Mouse (Mus musculus): ENCODE measurements around the gene Aqp9.
A peak's percentile ranks its signal among the peaks of the same experiment; 100 is the strongest.
"Not testable (repeated sequence)": the region's sequence is repeated elsewhere in the genome, so short reads cannot be mapped to it uniquely, and the experiment has no call there.

Gene Aqp9

DNA sequence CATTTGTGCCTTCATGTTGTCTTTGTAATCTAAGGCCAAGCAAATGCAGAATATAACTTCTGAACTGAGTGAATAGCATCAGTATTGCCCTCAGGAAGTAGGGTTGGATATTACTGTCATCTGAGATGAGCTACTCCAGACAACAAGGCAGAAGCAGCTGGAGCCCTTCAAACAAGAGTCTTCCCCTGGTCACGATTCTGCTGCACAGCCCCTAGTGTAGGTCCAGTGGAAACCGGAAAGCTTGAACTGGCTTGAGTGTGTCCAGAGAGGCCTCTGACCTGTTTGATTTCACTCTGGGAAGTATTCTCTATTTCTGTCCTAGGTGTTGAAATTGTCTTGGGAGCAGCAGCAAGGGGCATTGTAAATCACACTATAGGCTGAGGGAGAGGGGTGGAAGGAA lies 29.5 kb downstream of the Aqp9 start:
- DNase-seq (ENCODE audit: low read depth, low spot score): no peak

DNA sequence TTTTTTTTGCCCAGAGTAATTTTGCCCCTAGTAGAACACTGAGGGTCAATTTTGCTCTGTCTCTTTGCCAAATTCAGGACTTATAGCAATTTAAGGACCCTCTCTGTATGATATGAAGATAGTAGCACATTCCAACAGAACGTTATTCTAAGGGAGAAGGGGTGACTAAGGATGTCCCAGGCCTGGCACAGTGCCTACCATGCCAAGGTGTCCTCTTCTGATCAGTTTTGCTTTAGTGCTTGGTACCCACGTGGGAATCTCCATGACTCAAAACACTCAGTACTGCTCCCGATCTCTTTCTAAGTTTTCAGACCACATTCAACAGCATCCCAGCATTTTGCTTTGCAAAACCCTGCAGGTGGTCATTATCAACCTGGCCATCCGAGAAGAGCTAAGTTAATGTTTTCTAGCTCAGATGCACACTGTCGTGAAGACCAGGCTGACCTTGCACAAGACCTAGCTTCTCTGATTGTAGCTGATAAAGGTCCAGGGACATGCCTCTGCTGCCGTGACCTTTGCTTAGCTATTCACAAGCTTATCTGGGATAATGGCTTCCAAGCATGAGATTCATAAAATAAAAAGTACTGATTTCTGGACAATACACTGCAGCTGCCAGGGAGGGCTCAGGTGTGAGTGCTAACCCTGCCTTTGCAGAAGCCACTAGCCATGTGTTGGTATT lies 31.1 kb downstream of the Aqp9 start:
- no peak for DNase-seq (ENCODE audit: low read depth, low spot score)

DNA sequence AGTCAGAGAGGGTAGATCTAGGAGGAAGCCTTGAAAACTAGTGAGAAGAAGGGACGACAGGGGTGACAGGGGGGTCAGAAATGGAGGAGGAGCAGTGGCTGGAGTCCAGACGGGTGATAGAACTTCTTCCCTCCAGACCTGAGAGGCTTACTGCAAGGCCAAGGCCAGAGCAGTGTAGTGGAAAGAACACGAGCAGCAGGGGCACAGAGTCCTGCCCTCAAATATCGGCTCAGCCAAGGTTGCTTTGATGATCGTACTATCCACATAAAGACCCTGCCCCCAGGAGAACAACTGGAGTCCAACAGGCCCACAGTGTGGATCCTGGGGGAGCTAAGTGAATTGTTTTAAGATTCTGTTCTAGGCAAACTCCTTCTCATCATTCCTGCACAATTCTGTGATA lies 33.4 kb downstream of the Aqp9 start:
- no peak for DNase-seq (ENCODE audit: low read depth, low spot score)

DNA sequence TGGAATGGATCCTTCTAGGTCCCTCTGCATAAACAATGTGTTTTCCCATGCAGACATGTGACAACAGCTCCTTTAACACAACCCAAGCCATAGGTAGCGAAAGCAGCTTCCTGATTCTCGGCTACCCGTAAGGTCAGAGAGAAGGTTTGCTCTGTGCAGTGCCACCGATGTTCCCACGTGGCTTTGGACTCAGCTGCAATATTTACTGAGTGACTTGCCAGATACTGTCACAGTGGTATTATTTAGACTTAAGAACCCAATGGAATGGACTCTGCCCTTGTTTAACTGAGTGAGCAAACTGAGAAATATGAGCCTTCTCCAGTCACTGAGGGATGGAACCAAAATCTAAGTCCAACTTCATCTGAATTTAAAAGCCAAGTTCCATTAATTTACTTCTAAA lies 35.3 kb downstream of the Aqp9 start:
- no peak for DNase-seq (ENCODE audit: low read depth, low spot score)

DNA sequence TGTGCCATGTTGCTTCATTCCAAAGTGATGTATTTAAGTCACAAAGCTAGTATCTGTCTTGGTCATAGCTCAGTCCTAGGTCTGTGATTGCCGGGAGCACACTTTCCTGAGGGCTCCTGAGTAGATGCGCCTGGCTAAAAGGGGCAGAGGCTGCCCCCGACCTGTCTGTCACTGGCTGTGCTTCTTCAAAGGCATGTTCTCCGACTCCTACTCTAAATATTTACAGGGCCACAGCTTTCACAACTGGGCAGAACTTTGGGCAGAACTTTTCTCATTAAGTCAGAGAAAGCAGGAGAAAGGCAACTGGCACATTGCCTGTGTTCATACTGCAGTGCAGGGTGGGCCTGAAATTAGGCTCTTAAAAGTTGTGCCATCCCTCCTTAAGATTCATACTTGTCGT lies 36.7 kb downstream of the Aqp9 start:
- no peak for DNase-seq (ENCODE audit: low read depth, low spot score)

DNA sequence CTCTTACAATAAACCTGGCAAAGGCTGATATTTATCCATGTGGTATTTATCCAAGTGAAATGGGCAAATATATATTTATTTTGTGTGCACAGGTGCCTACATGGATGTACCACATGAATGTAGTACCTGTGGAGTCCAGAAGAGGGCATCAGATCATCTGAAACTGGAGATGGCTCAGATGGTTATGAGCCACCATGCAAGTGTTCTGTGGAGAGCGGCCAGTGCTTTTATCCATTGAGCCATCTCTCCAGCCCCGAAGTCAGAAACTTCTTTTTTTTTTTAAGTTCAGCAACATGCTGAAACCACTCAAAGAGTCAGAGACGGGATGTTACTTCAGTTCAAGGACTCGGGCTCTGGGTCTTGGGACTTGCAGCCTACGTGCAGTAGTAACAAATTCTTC lies 39.6 kb downstream of the Aqp9 start:
- peak; percentile 79 for DNase-seq (ENCODE audit: low read depth, low spot score)

DNA sequence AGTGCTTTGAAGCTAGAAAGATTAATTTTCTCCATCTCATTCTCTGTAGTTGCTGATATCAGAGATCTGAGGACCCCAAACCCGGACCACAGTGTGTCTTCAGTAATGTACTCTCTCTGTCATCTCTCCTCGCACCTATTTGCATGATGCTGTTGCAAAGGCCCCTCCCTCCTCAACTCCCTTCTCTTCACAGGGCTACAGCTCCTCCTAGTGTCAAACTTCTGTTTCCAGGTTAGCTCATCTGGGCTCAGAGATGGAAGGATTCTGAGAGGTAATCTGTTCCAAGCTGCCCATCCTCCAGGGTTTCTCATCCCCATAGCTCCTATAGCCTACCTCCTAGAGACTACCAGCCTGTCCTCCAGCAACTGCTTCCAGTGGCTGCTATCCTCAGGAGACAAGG lies 42.3 kb downstream of the Aqp9 start:
- peak; percentile 63 for DNase-seq (ENCODE audit: low read depth, low spot score)

DNA sequence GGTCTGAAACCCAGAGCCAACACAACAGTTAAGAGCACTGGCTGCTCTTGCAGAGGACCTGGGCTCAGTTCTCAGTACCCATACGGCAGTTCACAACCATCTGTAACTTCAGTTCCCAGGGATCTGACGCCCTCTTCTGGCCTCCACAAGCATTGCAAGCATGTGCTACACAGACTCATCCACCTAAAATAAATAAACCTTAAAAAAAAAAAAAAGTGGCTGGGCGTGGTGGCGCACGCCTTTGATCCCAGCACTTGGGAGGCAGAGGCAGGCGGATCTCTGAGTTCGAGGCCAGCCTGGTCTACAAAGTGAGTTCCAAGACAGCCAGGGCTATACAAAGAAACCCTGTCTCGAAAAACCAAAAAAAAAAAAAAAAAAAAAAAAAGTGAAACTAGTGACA lies 45.4 kb downstream of the Aqp9 start:
- not testable (repeated sequence) for DNase-seq (ENCODE audit: low read depth, low spot score)

DNA sequence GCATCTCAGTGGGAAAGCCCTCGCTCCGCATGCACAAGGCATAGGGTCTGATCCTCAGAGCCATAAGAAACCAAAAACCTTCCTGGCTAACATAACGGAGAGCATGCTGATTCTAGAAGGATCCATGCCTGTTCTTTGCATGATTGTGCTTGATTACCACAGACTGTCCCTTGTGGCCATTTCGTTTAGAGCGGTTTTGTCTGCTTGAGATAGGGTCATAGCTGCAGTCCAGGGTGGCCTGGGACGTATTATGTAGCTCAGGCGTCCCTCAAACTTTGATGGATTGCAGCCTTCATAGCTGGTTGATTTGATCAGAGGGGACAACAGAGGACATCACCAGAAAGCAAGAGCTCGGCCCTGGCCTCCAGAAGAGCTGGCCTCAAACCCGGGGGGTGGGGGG lies 47.6 kb downstream of the Aqp9 start:
- DNase-seq (ENCODE audit: low read depth, low spot score): peak; percentile 4

DNA sequence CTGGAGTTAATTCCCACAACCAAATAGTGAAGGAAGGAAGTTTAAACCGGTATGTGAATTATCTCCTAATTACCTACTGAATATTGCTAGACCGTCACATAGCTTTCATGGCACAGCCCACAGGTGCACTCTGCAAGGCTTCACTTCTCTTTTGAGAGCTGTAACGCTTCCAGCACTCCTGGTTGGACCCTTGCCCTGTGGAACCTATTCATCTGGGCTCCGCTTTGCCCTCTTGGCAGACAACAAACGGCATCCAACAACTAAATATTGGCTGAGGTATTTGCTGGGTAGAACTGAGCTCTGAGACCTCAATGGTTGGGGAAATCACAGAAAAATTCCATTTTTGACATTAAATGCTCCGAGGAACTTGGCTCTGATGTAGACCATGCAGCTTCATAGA lies 55.3 kb downstream of the Aqp9 start:
- DNase-seq (ENCODE audit: low read depth, low spot score): no peak

DNA sequence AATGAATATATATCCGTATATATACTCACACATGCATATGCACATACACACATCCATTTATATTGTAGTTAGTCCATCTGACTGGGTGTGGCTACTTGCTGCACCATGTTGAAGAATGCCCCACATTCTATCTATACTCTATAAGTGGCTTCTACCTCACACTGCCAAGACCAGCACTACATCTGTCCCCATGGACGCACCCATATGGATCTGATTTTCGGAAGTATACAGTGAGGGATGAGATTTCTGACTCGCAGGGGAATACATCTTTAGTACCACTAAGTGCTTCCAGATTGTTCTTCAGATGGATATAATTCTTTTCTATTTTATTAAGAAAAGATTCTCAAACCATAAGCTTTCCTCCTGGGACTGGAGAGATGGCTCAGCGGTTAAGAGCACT lies 65.0 kb downstream of the Aqp9 start:
- DNase-seq (ENCODE audit: low read depth, low spot score): peak; percentile 41

DNA sequence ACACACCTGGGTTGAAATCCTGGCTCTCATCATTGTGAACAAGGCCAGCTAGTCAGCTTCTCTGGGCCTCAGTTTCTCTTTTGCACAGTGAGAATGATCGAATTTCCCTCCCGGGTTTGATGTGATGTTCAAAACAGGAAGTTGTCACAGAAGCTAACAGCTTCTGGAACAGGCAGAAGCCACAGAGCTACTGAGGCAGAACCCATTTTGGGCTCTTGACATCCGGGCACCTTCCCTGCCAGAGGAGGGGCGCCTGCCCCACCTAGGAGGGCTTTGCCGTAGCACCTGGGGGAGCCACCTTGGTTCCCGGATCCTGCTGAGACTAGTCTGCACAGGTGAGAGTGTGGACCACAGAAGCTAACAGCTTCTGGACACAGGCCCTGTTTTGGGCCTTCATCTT lies 74.4 kb downstream of the Aqp9 start:
- DNase-seq (ENCODE audit: low read depth, low spot score): no peak

DNA sequence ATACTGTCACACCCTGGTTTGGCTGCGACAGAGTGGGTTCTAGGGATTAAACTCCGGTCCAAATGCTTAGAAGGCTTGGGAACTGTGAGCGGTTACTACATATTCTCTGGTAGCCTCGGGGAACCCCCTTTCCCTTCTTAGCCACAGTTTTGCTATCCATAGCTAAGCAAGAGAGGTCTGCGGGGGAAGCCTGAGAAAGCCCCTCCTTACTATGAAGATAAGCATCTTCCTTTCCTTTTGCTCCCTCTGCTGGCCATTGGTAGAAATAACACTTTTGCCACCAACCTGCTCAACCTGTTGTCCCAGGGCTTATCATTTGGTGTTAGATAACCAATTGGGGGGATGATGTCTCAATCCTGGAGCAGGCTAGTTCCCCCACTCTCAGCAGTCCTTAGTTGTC lies 76.4 kb downstream of the Aqp9 start:
- peak; percentile 74 for DNase-seq (ENCODE audit: low read depth, low spot score)

DNA sequence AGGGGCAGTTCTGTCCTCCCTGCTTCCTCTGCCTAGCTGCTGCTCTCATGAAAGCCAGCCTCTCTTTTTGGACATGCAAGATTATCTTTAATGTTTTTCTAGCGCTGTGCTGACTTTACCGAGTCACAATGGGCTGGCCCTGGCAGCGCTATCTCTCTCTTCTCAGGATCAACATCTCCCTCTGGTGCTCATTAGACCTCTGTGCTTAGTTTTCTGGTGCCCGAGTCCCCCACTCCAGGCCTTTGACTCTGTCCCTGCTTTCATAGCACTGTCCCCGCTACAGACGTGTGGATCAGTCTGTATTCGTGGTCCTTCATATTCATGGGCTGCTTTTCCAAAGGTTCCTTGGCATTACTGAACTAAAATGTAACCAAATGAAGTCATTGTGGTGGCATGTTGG lies 89.3 kb downstream of the Aqp9 start:
- DNase-seq (ENCODE audit: low read depth, low spot score): no peak

DNA sequence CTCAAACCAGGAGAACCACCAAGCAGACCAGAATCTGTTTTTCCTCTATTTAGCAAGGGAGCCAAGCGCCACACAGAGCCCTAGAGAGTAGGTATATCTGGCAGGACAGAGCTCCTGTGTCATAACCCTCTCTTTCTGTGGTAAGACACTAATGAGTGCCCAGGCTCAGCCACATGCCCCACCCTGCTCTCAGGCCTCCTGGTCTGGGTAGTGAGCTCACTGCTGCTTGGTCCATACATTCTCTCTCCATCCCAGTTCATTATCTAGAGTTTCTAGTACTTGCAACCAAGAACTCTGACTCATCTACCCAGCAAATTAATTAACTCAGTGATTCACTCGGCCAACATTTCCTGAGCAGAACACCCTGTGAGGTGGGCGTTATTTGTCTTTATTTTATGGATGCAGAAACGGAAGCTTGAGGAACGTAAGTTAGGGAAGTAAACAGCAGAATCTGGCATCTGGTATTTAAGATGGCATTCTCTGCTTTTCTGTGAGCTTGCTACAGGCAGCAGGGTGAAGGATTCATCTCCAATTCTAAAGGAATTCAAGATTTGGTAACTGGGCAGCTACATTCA lies 91.1 kb downstream of the Aqp9 start:
- DNase-seq (ENCODE audit: low read depth, low spot score): no peak

DNA sequence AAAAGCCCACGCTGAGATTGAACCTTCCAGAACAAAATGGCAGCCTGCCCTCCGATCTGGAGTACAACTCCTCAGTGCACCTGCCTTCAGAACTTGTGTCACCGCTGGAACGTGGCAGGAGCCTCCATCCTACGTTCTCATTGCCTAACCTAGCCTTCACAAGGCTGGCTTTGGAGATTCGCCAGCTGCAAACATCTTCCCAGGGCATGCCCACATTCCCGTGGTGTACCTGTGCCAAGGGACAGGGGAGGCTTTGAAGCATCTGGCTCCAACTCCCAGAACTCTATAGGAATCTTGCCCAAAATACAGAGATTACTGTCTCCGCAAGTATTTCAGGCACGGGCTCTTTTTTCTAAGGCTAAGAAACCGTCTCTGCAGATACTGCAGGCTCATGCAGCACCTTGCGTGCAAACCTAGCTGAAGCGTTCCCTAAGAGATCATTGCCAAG lies 92.3 kb downstream of the Aqp9 start:
- DNase-seq (ENCODE audit: low read depth, low spot score): no peak

DNA sequence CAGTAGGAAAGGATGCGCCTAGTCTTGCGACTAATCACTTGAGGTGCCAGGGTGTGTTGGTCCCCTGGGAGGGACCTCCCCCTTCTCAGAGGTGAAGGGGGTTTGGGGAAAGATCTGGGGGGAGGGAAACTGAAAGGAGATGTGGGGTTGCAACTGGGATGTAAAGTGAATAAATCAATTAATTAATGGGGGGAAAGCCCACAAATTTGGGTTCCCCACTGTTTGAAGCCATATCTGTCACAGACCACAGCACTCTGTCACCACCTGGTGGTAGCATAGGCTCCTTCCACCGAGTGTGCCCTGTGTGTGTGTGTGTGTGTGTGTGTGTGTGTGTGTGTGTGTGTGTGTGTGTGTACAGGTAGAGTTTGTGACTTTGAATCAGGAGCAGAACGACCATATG lies 94.7 kb downstream of the Aqp9 start:
- no peak for DNase-seq (ENCODE audit: low read depth, low spot score)

DNA sequence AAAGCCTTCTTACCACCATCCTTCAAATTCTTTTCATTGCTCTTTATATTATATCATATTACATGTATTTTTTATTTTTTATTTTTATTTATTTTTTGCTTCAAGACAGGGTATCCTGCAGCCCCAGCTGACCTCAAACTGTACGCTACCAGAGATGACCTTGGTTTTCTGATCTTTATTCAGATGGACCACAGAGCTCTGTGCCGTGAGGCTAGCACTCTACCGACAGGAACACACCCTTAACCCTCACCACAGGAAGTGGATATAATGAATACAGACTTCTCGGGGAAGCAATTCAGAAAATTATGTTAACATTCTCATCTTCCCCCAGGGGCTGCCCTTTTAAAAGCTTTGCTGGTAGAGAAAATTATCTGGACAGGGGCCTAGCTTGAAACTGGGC lies 95.4 kb downstream of the Aqp9 start:
- no peak for DNase-seq (ENCODE audit: low read depth, low spot score)

DNA sequence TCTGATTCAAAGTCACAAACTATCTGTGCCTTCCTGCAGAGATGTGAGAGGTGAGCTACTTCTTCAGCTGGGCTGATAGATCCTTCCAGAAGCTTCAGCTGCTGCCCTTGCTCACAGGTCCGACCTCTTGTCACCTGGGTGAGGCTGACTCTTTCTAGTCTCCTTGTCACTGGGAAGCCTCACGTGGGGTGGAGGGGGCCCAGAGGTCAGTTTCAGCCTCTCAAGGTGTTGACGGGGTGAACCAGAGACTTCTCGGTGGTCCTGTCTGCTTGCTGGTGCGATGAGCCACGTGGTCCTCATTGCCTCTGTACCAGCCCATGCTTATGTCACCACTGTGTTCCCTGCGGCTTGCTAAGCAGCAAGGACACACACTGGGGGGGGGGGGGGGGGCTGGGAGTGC lies 96.0 kb downstream of the Aqp9 start:
- no peak for DNase-seq (ENCODE audit: low read depth, low spot score)

DNA sequence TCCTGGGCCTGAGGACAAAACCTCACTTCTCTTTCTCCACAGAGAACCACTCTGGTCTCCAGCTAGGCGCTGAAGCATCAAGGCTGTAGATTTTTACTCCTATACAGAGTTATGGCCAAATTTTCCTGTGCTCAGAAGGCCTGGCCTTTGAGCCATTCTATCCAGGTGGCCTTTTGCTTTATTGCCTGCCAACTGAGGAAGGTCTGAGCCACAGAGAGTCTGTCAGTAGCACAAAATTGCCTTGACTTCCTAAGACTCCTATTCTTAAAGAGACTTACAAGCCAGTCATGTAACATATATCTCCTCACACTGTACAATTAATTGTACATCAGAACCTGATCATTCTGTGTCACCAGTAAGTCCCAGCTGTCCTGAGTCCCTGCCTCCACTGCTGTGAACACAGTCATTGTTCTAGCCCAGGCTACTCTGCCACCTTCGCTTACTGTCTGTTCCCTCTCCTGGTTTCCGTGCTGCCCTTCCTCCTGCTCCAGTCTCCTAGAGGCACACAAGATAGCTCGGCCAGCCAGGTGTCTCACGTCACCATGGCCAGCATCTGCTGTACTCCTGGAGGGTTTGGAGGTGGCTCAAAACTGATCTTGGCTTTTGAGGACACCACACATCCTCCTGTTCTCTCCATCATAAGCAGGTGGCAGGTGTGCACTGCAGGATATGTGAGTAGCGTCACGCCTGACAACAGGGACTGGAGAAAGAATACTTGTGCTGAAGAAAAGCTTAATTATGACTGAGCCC lies 96.7 kb downstream of the Aqp9 start:
- no peak for DNase-seq (ENCODE audit: low read depth, low spot score)

DNA sequence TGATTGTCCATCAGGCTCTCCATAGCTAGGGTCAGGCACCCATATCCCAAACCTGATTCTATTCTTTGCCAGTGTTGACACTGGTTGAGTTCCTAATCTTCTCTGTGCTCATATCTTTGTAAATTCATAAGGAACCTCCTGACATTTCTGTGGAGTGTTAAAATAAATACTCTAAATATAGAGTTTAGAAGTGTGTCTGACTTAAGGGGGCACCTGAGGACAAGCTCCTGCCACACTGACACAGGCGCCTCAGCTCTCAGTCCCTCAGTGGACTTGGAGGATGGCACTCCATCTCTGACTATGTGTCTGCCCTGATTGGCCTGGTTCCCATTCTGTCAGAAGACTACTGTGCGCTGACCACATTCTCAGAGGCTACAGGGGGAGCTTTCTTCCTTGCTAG lies 97.9 kb downstream of the Aqp9 start:
- DNase-seq (ENCODE audit: low read depth, low spot score): no peak

DNA sequence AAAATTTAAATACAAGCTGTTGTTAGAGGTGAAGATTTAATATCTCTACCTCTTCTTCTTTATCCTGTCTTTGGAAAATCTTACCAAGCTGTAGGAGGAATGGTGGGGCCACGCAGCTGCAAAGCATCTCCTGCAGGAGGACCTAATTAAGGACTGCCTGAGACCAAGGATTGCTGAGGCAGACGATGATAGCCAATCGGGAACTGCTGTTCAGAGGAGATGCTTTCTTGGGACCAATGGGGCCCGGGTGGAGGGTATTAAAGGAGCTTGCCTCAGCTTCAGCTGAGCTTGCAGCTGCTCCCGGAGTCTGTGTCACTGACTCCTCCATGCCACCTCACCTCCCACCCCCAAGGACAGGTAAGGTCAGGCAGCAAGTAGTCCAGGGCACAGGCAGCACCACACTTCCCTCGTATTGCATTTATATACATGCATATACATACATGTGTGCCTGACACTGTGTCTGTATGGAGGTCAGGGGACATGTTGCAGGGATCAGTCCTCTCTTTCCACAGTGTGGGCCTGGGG lies 99.6 kb downstream of the Aqp9 start:
- no peak for DNase-seq (ENCODE audit: low read depth, low spot score)

DNA sequence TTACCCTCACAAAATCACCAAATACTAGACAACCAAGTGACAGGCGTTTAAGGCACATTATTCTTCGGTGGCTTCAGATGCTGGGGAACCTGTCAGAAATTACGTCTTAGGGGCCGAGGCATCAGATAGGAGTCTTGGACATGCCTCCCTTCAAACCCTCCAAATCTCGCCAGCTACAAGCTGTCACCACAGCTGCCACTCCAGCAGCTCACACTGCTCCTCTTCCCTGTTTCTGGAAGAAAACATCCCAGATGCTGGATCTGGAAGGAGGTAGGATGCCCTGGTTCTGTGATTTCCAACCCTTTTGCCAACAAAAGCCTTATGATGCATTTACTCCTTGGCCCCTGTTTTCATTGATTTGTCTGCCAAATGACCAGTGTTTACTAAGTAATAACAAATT lies 101.3 kb downstream of the Aqp9 start:
- no peak for DNase-seq (ENCODE audit: low read depth, low spot score)
